Mouse (Mus musculus) frontal cortex, postnatal 14 days (tissue): ENCODE results near the gene Dnah6.

ENCODE experiments used
- DNase-seq, 2 experiments: peaks; one replicate each; pipeline ENCODE4 v3.0.0; 2022; ENCODE audit warnings: low spot score in 2 of 2

Gene Dnah6

DNA sequence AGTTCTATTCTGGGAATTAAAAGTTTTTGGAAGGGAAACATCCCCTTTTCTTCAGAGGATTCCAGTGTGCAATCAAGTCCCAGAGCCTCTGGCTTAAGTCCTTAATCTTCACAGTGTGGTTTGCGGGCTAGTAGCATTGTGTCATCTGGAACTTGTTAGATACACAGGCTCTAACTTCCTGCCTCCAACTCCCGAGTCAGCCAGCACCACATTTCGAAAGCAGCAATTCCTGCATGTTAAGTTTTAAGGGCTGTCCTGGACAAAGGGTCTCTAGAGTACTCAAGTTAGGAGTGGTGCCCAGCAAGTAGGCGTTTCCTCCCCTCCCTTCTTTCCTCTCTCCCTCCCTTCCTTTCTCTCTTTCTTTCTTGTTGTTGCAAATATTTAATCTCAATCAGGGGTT, 7.0 kb upstream of the Dnah6 start:
- DNase-seq = no peak

DNA sequence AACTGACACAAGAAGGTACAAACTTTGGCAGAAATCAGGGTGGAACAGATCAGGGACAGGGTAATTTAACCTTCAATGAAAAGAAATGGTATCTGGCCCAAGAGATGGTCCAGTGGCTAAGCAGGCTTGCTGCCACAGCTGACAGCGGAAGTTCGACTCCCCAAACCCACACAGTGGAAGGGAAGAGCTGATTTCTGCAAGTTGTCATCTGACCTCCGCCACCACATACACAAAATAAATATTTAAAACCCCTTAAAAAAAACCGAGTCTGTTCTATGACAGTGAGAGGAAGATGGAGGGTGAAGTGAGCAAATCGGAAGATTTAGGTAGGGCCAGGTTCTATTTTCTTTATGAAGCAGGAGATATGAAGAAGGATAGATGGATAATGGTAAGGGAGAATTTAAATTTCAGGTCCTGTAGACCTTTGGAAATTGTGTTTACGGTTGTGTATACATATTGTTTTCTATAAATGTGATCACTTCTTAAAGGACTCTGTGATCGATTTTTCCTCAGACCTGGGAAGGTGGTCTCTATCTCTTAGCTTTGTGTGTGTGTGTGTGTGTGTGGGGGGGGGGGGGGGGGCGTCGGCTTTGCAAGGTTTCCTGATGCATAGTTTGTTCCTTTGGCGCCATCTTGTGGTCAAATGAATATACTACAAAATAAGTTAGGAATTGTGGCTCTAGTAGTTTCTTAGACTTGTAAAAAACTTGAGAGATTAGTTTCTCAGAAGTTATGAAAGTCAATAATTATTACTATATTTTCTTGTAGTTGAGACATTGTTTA, 6.1 kb upstream of the Dnah6 start:
- DNase-seq = no peak

DNA sequence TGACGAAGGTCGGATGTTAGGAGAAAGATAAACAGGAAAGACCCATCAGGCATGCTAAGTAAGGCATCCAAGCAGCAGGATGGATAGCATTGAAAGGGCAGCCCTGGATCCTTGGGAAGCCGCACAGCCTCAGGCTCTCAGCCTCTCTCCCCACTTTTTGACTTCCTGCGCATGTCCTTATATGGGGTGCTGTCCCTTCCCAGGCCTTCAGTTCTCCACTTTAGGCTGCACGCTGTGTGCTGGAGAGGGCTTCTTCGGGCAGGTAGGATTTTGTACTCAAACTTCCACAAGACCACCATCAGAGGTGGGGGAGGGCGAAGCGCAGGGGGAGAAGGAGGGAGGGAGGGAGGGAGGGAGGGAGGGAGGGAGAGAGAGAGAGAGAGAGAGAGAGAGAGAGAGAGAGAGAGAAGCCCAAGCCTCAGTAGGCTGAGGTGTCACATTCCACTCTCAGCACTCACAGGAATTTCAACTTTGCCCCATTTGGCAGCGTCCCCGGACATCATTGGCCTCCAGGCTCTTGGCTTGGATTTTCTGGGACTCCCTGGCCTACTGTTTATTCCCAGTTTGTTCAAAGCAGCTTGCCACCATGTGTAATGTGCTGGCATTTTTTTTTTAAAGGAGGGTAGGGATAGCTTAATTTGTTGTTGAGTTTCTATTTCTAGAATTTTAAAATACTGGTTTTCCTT, 1.5 kb upstream of the Dnah6 start:
- DNase-seq = peak; percentile 23 to 55

DNA sequence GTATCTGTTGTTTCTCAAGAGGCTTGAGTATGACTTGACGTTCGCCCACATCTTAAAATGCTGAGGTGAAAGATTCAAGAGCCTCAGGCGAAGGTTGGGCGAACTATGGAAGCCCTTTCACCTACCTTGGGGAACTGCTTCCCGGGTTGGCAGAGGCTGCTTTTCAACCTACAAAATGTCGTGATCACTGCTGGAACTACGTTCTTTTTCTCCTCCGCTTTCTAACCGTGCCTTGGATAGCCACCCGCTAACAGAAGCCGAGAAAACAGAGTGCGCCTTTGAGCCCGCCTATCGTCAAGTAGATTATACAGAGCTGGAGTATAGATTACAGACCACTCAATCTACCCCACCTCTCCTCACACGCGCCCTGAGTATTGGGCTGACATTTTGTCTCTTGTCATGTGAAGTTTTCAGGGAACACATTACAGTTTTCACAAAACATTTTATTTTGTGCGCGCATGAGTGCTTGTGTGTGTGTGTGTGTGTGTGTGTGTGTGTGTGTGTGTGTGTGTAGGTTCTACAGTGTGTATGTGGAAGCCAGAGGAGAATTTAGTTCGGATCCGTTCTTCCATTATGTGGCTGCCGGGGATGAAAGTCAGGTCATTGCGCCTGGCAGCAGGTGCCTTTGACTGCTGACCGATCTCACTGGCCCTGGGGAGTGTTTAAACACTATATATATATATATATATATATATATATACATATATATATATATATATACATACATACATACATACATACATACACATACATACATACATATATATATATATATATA, 696 bp upstream of the Dnah6 start:
- peak in 1 of 2 experiments; percentile 31 for DNase-seq

- no peak for DNase-seq
Observed at GRCm38 (mm10) chr6:73211602-73212001, 9.8 kb downstream of the Dnah6 start.

DNA sequence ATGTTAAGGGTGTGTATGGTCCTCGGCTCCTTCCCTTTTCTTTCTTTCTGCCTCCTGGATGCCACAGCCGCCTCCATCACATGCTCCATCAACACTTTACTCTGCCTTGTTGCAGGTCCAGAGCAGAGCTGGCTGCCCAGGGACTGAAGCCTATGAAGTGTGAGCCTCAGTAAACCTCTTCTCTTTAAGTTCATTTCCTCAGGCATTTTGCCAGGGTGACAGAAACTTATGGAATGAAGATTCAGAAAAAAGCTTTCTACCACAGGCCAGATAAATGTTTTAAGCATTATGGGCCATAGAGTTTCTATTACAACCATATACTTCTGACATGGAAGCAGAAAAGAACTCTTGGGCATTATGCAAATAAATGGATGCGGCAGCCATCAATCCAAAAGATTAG, 10.4 kb downstream of the Dnah6 start:
- no peak for DNase-seq

- no peak for DNase-seq
Observed at GRCm38 (mm10) chr6:73210445-73210972, 10.9 kb downstream of the Dnah6 start.

- DNase-seq = no peak
Observed at GRCm38 (mm10) chr6:73209598-73209997, 11.9 kb downstream of the Dnah6 start.

- DNase-seq = no peak
Observed at GRCm38 (mm10) chr6:73204937-73205336, 16.5 kb downstream of the Dnah6 start.

DNA sequence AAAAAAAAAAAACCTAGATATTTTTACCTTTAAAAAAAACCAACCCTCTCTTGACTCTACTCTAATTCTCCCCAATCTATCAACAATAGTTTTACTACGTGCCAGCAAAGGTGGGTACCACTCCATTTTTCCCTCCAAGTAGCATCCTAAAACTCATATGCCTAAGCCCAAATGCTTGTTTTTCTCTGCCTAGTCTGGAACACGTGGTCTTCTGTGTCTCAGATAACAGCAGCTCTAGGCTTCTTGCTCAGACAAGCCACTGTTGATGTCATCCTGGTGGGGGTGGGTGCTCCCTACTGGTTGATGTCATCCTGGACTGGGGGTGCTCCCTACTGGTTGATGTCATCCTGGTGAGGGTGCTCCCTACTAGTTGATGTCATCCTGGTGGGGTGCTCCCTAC, 17.7 kb downstream of the Dnah6 start:
- DNase-seq = no peak

DNA sequence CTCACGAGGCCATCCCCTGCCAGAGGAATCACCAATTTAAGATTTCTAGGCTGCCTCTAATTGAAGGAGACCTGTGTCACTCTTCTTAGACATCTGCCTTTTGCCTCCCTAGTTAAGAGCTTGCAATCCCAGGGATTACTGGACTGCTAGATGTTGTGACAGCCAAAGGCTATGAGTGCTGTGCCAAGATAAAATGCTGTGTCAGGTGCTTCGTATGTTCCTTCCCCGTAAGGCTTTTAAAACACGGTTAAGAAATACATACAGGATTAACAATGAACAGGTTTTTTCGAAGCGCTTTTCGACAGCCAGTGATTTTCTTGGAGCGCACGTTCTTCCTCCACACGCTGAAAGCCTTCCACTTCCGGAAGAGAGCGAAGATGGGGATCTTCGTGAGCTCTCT, 26.2 kb downstream of the Dnah6 start:
- no peak for DNase-seq

GRCm38 (mm10) chr6:73190756-73191155, 30.7 kb downstream of the Dnah6 start:
- DNase-seq = no peak

DNA sequence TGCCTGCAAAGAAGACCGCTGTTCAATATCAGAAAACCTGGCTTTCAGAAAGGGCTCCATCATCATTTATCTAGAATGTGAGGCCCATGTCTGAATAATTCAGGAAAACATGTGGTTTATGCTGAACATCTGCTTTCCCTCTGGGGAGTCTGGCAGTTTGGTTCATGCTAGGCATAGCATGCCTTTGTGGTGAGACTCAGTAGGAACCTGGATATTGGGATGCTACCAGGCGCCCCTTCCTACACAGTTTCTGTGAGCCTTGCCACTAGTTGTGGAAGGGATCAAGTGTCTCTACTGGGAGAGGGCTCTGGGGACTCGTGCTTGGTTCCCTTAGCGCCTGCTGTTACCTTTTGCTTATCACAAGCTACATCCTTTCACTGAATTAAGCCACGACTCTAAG, 37.2 kb downstream of the Dnah6 start:
- no peak for DNase-seq

DNA sequence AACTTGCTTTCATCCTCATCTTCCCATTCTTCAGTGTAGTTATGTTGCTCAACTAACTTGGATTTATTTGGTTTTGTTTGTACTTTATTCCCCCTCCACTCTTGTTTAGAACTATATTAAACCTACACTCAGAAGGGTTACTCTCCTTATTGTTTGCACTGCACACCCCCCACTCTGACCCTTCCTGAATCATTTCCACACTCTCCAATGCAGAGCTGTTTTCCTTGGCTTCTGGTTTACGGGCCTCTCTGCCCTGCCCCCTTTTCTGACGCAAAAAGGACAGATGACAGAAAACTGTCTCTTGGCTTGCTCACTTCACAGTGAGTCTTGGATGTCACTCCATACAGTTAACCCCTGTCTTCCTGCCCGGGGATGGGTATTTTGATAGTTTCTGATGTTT, 38.5 kb downstream of the Dnah6 start:
- DNase-seq = no peak

GRCm38 (mm10) chr6:73182410-73182809, 39.0 kb downstream of the Dnah6 start:
- DNase-seq = no peak

DNA sequence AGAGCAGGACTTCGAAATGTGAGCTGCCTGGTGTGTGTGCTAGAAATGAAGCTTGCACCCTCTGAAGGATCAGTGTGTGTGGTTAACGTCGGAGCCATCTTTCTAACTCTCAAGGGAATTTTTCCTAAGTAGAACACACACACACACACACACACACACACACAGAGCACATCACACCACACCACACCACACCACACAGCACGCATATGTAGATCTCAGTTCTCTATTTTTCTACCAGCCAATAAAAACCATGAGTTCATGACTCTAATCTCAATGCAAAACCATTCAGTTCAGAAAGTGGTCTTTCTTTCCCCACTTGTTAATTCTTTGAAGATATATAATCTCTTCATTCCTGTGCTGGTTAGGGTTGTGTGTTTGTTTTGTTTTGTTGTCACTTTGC, 39.4 kb downstream of the Dnah6 start:
- DNase-seq = no peak

- no peak for DNase-seq
Observed at GRCm38 (mm10) chr6:73175156-73175555, 46.3 kb downstream of the Dnah6 start.

GRCm38 (mm10) chr6:73167230-73167629, 54.2 kb downstream of the Dnah6 start:
- no peak for DNase-seq

DNA sequence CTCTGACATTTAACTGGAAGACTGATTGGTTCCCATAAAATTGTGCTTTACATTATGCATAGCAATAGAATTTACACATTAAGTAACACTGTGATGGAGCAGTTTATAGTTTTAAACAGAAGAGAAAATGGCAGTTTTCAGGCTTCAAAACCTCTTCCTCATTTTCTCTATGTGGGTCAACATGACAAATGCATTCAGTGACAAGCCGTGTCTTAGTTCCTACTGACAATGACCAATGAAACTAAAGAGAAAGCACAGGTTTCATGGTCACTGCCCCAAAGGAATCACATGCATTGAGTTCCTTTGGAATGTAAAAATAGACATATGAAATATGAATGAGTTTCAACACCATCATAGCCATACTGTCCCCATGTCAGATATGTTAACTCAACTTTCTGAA, 58.5 kb downstream of the Dnah6 start:
- DNase-seq = no peak

DNA sequence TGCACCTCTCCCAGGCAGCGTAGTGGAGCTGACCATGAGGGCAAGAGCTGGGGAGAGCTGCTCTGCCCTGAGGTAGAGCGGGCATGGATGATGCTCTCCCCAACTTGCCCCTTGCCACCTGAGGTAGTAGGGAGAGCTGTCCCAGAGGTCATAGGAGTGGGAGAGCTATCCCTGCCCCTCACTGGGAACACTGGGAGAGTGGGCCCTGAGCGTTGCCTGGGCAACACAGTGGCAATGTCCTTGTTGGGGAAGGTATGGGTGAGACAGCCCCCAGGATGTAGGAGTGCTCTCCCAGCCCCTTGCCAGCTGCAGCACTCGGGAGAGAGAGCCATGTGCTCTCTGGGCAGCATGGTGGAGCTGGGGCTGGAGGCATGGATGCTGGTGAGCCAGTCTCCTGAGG, 60.1 kb downstream of the Dnah6 start:
- no peak for DNase-seq

- DNase-seq = no peak
Observed at GRCm38 (mm10) chr6:73155455-73155854, 66.0 kb downstream of the Dnah6 start.

DNA sequence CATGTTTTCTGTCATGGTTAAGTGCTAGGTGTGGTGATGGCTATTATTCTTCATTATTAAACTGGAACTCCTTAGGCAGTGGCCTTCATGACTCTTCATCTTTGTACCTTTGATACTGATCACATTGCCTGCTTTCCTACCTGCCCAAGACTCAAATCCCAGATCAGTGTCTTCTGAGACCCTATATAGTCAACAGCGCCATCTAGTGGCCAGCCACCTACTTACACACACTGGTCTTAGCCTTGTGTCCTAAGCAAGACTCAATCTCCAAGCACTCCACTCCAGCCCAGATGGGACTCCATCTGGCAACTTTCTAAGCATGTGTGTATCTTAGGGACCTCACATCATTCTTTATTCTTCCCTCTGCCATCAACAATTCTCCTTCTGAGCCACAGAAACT, 67.8 kb downstream of the Dnah6 start:
- peak; percentile 71 to 89 for DNase-seq
